Mouse (Mus musculus): ENCODE results near the gene Jam3. TPM values are rescaled to one million over a fixed set of nuclear protein-coding genes. Genes with fewer than 3 reads are reported as not detected.

Gene Jam3
- 12.3 TPM for polyA plus RNA-seq (2014; fragmentation: Illumina TruSeq; extraction: RNeasy Lipid Tissue Mini Kit (QIAGEN cat#74804); ENCODE audit: low read depth, low replicate concordance)

DNA sequence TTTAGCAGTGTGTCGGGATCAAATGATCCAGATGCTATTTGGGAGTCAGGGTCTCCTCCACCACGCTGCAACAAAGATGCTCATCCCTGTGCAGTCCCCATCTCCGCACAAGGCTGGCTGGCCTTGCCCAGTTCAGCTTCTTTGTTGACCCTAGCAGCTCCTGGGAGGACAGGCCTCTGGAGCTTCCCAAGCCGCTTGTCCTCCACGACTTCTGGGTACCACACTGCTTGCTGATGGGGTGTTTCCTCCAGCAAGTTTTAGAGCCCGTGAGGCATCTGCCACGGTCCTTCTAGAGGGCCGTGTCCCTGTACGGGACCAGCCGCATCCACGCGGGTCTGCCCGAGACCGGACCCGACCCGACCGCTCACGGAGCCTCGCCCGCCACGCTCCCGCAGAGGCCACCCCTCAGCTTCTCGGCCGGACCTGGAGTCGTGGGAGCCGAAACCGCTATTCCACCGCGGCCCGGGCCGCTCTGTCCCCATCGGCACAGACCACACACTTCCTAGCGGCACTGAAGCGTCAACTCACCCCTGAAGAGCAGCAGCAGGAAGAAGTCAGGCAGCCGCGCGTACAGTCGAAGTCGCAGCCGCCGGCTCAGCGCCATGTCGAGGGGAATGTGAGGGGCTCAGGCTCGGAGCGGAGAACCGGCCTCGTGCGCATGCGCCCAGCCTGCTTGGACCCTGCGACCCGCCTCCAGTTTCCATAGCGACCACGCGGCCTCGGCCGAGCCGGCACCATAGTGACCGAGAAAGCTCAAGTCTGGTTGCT is at the start of gene Jam3:
Gene Jam3, minus strand, starts transcription at position 659 of the 768 bp plus-strand sequence.

Other genes starting within 250 kb of the Jam3 start
- gene Gm1110, start 232.3 kb downstream of the Jam3 start, polyA plus RNA-seq (2014; fragmentation: Illumina TruSeq; extraction: RNeasy Lipid Tissue Mini Kit (QIAGEN cat#74804); ENCODE audit: low read depth, low replicate concordance), result not detected
- 20.3 TPM for gene Acad8, start 155.9 kb downstream of the Jam3 start, polyA plus RNA-seq (2014; fragmentation: Illumina TruSeq; extraction: RNeasy Lipid Tissue Mini Kit (QIAGEN cat#74804); ENCODE audit: low read depth, low replicate concordance)
- gene Thyn1, start 155.7 kb downstream of the Jam3 start, polyA plus RNA-seq (2014; fragmentation: Illumina TruSeq; extraction: RNeasy Lipid Tissue Mini Kit (QIAGEN cat#74804); ENCODE audit: low read depth, low replicate concordance), result 46.7 TPM
- gene Vps26b, start 125.4 kb downstream of the Jam3 start, polyA plus RNA-seq (2014; fragmentation: Illumina TruSeq; extraction: RNeasy Lipid Tissue Mini Kit (QIAGEN cat#74804); ENCODE audit: low read depth, low replicate concordance), result 30.7 TPM
- 22.3 TPM for gene Ncapd3, start 125.2 kb downstream of the Jam3 start, polyA plus RNA-seq (2014; fragmentation: Illumina TruSeq; extraction: RNeasy Lipid Tissue Mini Kit (QIAGEN cat#74804); ENCODE audit: low read depth, low replicate concordance)
- gene Igsf9b, start 143.8 kb upstream of the Jam3 start, polyA plus RNA-seq (2014; fragmentation: Illumina TruSeq; extraction: RNeasy Lipid Tissue Mini Kit (QIAGEN cat#74804); ENCODE audit: low read depth, low replicate concordance), result 5.7 TPM
- gene Spata19, start 241.4 kb upstream of the Jam3 start, polyA plus RNA-seq (2014; fragmentation: Illumina TruSeq; extraction: RNeasy Lipid Tissue Mini Kit (QIAGEN cat#74804); ENCODE audit: low read depth, low replicate concordance), result not detected

Data from sigmoid colon, adult 10 weeks (tissue).